Mouse (Mus musculus) stomach, embryonic 15.5 days (tissue): ENCODE measurements around the gene Hdac1. TPM values are rescaled to one million over a fixed set of nuclear protein-coding genes. Genes with fewer than 3 reads are reported as not detected.

ENCODE experiments used
- ATAC-seq: fragments of 200-750 bp; cut with Nextera tagmentation; 2 replicates; pipeline ENCODE4 v1.8.0; 2017; ENCODE audit warnings: low read depth, moderate number of reproducible peaks, moderate TSS enrichment; ENCODE audit not compliant: insufficient read depth, low FRiP score
- H3K27ac ChIP-seq: fragments of 300-500 bp; sonication (generic); 2 replicates; pipeline ENCODE4 v1.5.1; 2015; ENCODE audit warnings: mild to moderate bottlenecking, inconsistent platforms
- H3K27me3 ChIP-seq: fragments of 300-500 bp; sonication (generic); replicated peaks from 2 replicates; pipeline ENCODE4 v1.6.1; 2015; ENCODE audit warnings: inconsistent platforms
- H3K36me3 ChIP-seq: fragments of 300-500 bp; sonication (generic); 2 replicates; pipeline ENCODE4 v1.6.1; 2015; ENCODE audit warnings: inconsistent platforms
- H3K4me1 ChIP-seq: fragments of 300-500 bp; sonication (generic); 2 replicates; pipeline ENCODE4 v1.6.1; 2015; ENCODE audit warnings: inconsistent platforms
- H3K4me2 ChIP-seq: fragments of 300-500 bp; sonication (generic); 2 replicates; pipeline ENCODE4 v1.6.1; 2015; ENCODE audit warnings: mild to moderate bottlenecking, inconsistent platforms
- H3K4me3 ChIP-seq: fragments of 300-500 bp; sonication (generic); replicated peaks from 2 replicates; pipeline ENCODE4 v1.5.1; 2015; ENCODE audit warnings: inconsistent platforms
- H3K9ac ChIP-seq: fragments of 300-500 bp; sonication (generic); 2 replicates; pipeline ENCODE4 v1.6.1; 2015; ENCODE audit warnings: inconsistent platforms
- H3K9me3 ChIP-seq: fragments of 300-500 bp; sonication (generic); 2 replicates; pipeline ENCODE4 v1.6.1; 2016; ENCODE audit warnings: inconsistent platforms
- WGBS: fragments of 180-500 bp; shearing (Covaris S2); methylation state at CpG from one replicate; pipeline ENCODE4 v1.1.7; 2015; 5-methylcytosine and 5-hydroxymethylcytosine counted together
- microRNA-seq: library from miRNA; unstranded; fragments of <30 nt; microRNA quantifications from one replicate; pipeline ENCODE4, GENCODE M21; 2016
- polyA plus RNA-seq: library from polyadenylated mRNA; unstranded; fragments of >200 nt; fragmentation: Nextera tagmentation; extraction: Ambion mirVana; gene quantifications from 2 replicates; pipeline ENCODE4 v1.2.1, GENCODE M21; 2015

Gene Hdac1
- polyA plus RNA-seq, 1 experiment from 2014 or later = 197 TPM

- peak overlapping the region; percentile 58; the same call in 1 of the 2 replicates for H3K27ac ChIP-seq
- peaks cover 12% of the 10 kb centered on the region for H3K27me3 ChIP-seq
- H3K36me3 ChIP-seq = no peaks in the 10 kb centered on the region
- H3K4me2 ChIP-seq = 0 out of 2 replicates have a peak overlapping the region, but pooled peaks have one; percentile 24
- no peaks in the 10 kb centered on the region for H3K9me3 ChIP-seq
- no peak for ATAC-seq
- WGBS = 29% methylated on average over 16 of the region's 16 CpGs
- H3K4me3 ChIP-seq = no peak overlapping the region
- H3K9ac ChIP-seq = no peak overlapping the region
- peaks cover 38% of the 10 kb centered on the region for H3K4me1 ChIP-seq
Observed at GRCm38 (mm10) chr4:129495672-129496562, 46.6 kb downstream of the Hdac1 start.

- Histone ChIP-seq H3K4me2 (no peak overlapping the region), H3K36me3 (no peaks in the 10 kb centered on the region), H3K27me3 (peaks cover 20% of the 10 kb centered on the region), H3K27ac (no peak overlapping the region), H3K4me3 (no peak overlapping the region), H3K9me3 (no peaks in the 10 kb centered on the region), H3K4me1 (peaks cover 33% of the 10 kb centered on the region), H3K9ac (no peak overlapping the region)
- WGBS = 63% methylated on average over 7 of the region's 7 CpGs
- no peak for ATAC-seq
Observed at GRCm38 (mm10) chr4:129494681-129495080, 47.8 kb downstream of the Hdac1 start.

DNA sequence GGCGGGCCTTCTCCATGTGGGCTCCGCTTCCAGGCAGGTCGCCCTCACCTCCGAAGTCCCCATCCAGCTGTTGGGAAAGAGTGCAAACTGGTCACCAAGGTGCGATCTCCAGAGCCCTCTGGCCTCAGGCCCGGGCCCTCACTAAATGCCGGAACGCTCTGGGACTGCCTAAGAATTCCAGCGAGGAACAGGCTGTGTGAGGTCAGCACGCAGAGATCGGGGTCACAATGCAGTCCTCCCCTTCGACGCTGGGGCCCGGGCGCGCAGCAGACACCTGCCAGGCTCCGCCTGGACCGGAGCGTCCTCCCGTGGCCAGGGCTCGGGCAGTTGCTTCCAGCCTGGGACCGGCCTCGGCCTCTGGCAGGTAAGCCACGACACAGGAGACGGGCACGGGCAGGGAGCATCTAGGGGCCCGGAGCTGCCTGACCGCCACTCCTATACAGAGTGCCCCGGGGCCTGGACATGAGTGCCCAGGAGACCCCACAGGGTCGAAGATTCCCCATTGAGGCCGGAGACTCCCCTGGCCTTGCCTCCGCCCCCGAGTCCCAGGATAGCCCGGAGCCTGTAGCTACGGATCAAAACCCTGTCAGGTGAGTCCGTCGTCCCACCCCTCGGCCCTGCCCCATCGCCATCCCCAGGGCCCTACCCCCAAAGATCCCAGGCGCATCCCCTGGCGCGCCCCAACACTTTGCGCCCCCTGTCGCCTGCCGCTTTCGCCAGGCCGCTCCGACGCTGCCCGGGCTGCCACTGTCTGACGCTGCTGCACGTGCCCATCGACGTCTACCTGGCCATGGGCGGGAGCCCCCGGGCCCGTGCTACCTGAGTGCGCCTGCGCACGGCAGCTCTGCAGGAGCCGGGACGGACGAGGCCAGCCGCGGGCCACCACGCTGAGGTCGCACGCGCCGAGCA lies 51.3 kb downstream of the Hdac1 start, which contains the start of the genes Tssk3 and Fam229a:
TSS of gene Tssk3 (minus strand) at position 51 of the 909 bp plus-strand sequence.
TSS of gene Fam229a (plus strand) at position 219 of the 909 bp plus-strand sequence.
- 8% methylated on average over 70 of the region's 70 CpGs for WGBS
- no peak; the same call in 1 of the 2 replicates for ATAC-seq
- H3K27ac ChIP-seq = no peak within 1 kb of the TSS
- no peaks in the 10 kb centered on the region for H3K9me3 ChIP-seq
- H3K36me3 ChIP-seq = 0 out of 2 replicates have a peak, but pooled peaks cover 9% of the 10 kb centered on the region
- peaks cover 19% of the 10 kb centered on the region for H3K4me1 ChIP-seq
- peak within 1 kb of the TSS; percentile 72 for H3K4me2 ChIP-seq
- peaks cover 20% of the 10 kb centered on the region for H3K27me3 ChIP-seq
- peak within 1 kb of the TSS; percentile 7; the same call in 1 of the 2 replicates for H3K9ac ChIP-seq
- H3K4me3 ChIP-seq = peak within 1 kb of the TSS; percentile 33

DNA sequence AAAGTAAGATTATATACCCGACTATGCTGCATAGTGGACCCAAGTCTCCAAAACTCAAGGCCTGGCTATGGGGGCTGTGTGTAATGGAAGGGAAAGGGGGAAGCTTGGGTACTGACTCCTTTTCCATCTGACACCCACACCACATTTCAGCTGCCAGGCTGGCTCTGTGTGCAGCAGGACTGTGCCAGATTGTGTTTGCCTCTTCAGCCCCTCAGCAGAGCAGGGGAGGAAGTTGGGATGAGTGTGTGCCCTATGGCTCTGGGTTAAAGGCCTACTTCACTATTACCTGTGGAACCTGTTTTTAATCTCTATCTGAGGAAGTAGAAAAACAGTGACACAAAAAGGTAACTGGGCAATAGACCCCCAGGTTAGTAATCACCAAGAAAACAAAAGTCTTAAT lies 61.4 kb downstream of the Hdac1 start:
- H3K4me2 ChIP-seq = no peak overlapping the region
- no peaks in the 10 kb centered on the region for H3K27me3 ChIP-seq
- H3K4me1 ChIP-seq = no peaks in the 10 kb centered on the region
- no peak for ATAC-seq
- WGBS = 92% methylated on average over 1 of the region's 1 CpGs
- H3K27ac ChIP-seq = no peak overlapping the region
- no peaks in the 10 kb centered on the region for H3K9me3 ChIP-seq
- H3K36me3 ChIP-seq = peaks cover 22% of the 10 kb centered on the region
- no peak overlapping the region for H3K4me3 ChIP-seq
- H3K9ac ChIP-seq = no peak overlapping the region

DNA sequence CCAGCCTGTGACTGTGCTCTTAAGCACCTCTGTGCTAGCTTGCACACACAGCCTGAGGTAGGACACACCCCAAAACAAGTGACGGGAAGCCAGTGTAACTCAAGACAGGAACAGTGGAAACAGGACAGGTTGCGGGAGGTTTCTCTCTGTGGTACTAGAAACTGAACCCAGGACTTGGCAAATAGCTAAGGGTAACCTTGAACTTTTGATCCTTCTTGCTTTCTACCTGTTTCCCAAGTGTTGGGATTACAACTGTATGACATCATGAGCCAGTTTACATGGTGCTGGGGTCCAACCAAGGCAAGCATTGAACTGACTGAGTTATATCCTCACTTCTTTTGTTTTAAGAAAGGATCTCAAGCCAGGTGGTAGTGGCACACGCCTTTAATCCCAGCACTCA lies 62.6 kb downstream of the Hdac1 start:
- Histone ChIP-seq H3K36me3 (peaks cover 26% of the 10 kb centered on the region), H3K4me1 (no peaks in the 10 kb centered on the region), H3K27ac (no peak overlapping the region), H3K4me3 (no peak overlapping the region), H3K9ac (no peak overlapping the region), H3K4me2 (no peak overlapping the region), H3K27me3 (no peaks in the 10 kb centered on the region), H3K9me3 (no peaks in the 10 kb centered on the region)
- ATAC-seq = no peak
- 80% methylated on average over 3 of the region's 3 CpGs for WGBS

GRCm38 (mm10) chr4:129476047-129476446 lies 66.5 kb downstream of the Hdac1 start:
- H3K36me3 ChIP-seq = peaks cover 38% of the 10 kb centered on the region
- no peak overlapping the region for H3K4me3 ChIP-seq
- H3K27me3 ChIP-seq = no peaks in the 10 kb centered on the region
- no peak overlapping the region for H3K9ac ChIP-seq
- no peak overlapping the region for H3K4me2 ChIP-seq
- no peak overlapping the region for H3K27ac ChIP-seq
- no peaks in the 10 kb centered on the region for H3K9me3 ChIP-seq
- ATAC-seq = no peak
- 88% methylated on average over 11 of the region's 11 CpGs for WGBS
- no peaks in the 10 kb centered on the region for H3K4me1 ChIP-seq

Small RNA genes within 50 kb of the gene (microRNA-seq; reads per million reads assigned to microRNA genes)
- gene Mir8119 = not detected

Other genes with a start within 250 kb of the Hdac1 start
- gene Rbbp4, start 207.3 kb downstream of the Hdac1 start, polyA plus RNA-seq = 330 and 336 TPM in 2 replicates
- 45.7 and 51.4 TPM in 2 replicates for gene Zbtb8os, start 207.0 kb downstream of the Hdac1 start, polyA plus RNA-seq
- 17.2 and 18.1 TPM in 2 replicates for gene Zbtb8a, start 164.6 kb downstream of the Hdac1 start, polyA plus RNA-seq
- 1.5 and 1.7 TPM in 2 replicates for gene Zbtb8b, start 101.9 kb downstream of the Hdac1 start, polyA plus RNA-seq
- 24.4 and 27.0 TPM in 2 replicates for gene Bsdc1, start 81.1 kb downstream of the Hdac1 start, polyA plus RNA-seq
- gene Tssk3, start 51.7 kb downstream of the Hdac1 start, polyA plus RNA-seq = not detected in 2 replicates
- gene Fam229a, start 51.5 kb downstream of the Hdac1 start, polyA plus RNA-seq = 0.26 TPM in 1 of 2 replicates, not detected in the other
- 490 and 533 TPM in 2 replicates for gene Marcksl1, start 29.1 kb downstream of the Hdac1 start, polyA plus RNA-seq
- 6.3 and 6.9 TPM in 2 replicates for gene Lck, start 30.9 kb upstream of the Hdac1 start, polyA plus RNA-seq
- 3.5 and 3.9 TPM in 2 replicates for gene Fam167b, start 35.8 kb upstream of the Hdac1 start, polyA plus RNA-seq
- 263 and 265 TPM in 2 replicates for gene Eif3i, start 57.9 kb upstream of the Hdac1 start, polyA plus RNA-seq
- 194 and 200 TPM in 2 replicates for gene Tmem234, start 58.0 kb upstream of the Hdac1 start, polyA plus RNA-seq
- 1.7 and 2.4 TPM in 2 replicates for gene Dcdc2b, start 71.5 kb upstream of the Hdac1 start, polyA plus RNA-seq
- gene Iqcc, start 76.4 kb upstream of the Hdac1 start, polyA plus RNA-seq = 25.0 and 29.5 TPM in 2 replicates
- gene Ccdc28b, start 81.2 kb upstream of the Hdac1 start, polyA plus RNA-seq = 46.5 and 48.5 TPM in 2 replicates
- gene Txlna, start 98.4 kb upstream of the Hdac1 start, polyA plus RNA-seq = 63.0 and 66.1 TPM in 2 replicates
- 13.6 and 14.4 TPM in 2 replicates for gene Kpna6, start 130.1 kb upstream of the Hdac1 start, polyA plus RNA-seq
- gene Tmem39b, start 154.1 kb upstream of the Hdac1 start, polyA plus RNA-seq = 11.4 and 11.5 TPM in 2 replicates
- gene Khdrbs1, start 199.6 kb upstream of the Hdac1 start, polyA plus RNA-seq = 91.4 and 96.2 TPM in 2 replicates